Mouse (Mus musculus) forebrain, embryonic 13.5 days (tissue): Measurements from ENCODE around the gene Btn1a1. TPM values are rescaled to one million over a fixed set of nuclear protein-coding genes. Genes with fewer than 3 reads are reported as not detected.

ENCODE experiments used
- ATAC-seq: fragments of 200-750 bp; cut with Nextera tagmentation; 2 replicates; pipeline ENCODE4 v1.8.0; 2017
- H3K27ac ChIP-seq: fragments of 300-500 bp; sonication (generic); 2 replicates; pipeline ENCODE4 v1.5.1; 2015; ENCODE audit warnings: inconsistent platforms, mild to moderate bottlenecking, moderate library complexity
- H3K27me3 ChIP-seq: fragments of 300-500 bp; sonication (generic); 2 replicates; pipeline ENCODE4 v1.6.1; 2015; ENCODE audit warnings: mild to moderate bottlenecking, inconsistent platforms
- H3K36me3 ChIP-seq: fragments of 300-500 bp; sonication (generic); 2 replicates; pipeline ENCODE4 v1.6.1; 2015; ENCODE audit warnings: mild to moderate bottlenecking, inconsistent platforms; ENCODE audit not compliant: poor library complexity, severe bottlenecking
- H3K4me1 ChIP-seq: fragments of 300-500 bp; sonication (generic); 2 replicates; pipeline ENCODE4 v1.6.1; 2015; ENCODE audit warnings: inconsistent platforms
- H3K4me2 ChIP-seq: fragments of 300-500 bp; sonication (generic); 2 replicates; pipeline ENCODE4 v1.6.1; 2015; ENCODE audit warnings: inconsistent platforms, mild to moderate bottlenecking, moderate library complexity
- H3K4me3 ChIP-seq: fragments of 300-500 bp; sonication (generic); 2 replicates; pipeline ENCODE4 v1.5.1; 2015; ENCODE audit warnings: mild to moderate bottlenecking, inconsistent platforms
- H3K9ac ChIP-seq: fragments of 300-500 bp; sonication (generic); 2 replicates; pipeline ENCODE4 v1.6.1; 2015; ENCODE audit warnings: mild to moderate bottlenecking, inconsistent platforms
- H3K9me3 ChIP-seq: fragments of 300-500 bp; sonication (generic); replicated peaks from 2 replicates; pipeline ENCODE4 v1.6.1; 2016; ENCODE audit warnings: inconsistent platforms
- WGBS: fragments of 180-500 bp; shearing (Covaris S2); methylation state at CpG from one replicate; pipeline ENCODE4 v1.1.7; 2015; 5-methylcytosine and 5-hydroxymethylcytosine counted together
- polyA plus RNA-seq: library from polyadenylated mRNA; unstranded; fragments of >200 nt; fragmentation: Nextera tagmentation; extraction: Ambion mirVana; gene quantifications from 2 replicates; pipeline ENCODE4 v1.2.1, GENCODE M21; 2015

Btn1a1 gene
- polyA plus RNA-seq, 1 experiment from 2014 or later: not detected

DNA sequence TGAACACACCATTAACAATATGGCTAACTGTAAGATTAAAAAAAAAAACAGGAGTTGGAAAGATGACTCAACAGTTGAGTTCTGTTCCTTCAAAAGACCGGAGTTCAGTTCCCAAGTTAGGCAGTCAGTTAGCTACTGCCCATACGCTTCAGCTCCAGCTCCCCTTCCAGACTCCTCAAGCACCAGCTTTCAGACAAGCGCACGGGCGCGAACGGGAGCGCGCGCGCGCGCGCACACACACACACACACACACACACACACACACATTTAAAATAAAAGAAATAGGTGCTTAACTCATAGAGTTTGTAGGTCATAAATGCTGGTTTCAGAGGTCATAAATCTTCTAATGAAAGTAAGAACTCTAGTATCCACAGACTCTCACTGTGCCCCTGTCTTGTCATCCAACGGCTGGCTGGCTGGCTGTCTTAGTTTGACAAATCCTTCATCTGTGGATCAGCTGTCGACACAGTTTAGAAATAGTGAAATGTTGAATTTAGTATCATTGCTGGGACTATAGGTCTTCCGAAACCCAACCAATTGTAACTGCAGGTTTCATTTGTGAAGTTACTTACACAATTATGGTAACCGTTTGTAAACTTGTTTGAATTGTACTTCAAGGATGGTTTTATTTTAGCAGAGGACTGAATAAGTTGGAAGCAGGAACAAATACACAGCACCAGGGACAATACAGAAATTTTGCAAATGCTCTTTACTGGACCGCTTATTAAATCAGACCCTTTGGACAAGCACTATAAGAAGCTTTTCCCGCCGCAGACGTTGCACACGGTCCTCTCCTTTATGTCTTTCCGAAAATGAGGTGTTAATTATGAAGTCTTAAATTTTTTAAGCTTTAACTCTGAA is 16.2 kb downstream of the Btn1a1 start:
- H3K36me3 ChIP-seq: no peaks in the 10 kb centered on the region
- peaks cover 10% of the 10 kb centered on the region for H3K4me1 ChIP-seq
- H3K4me2 ChIP-seq: peak overlapping the region; percentile 69
- no peak for ATAC-seq
- H3K4me3 ChIP-seq: peak overlapping the region; percentile 50
- WGBS: under 1% methylated on average over 24 of the region's 24 CpGs
- no peaks in the 10 kb centered on the region for H3K9me3 ChIP-seq
- H3K27ac ChIP-seq: no peak overlapping the region; the same call in 1 of the 2 replicates
- H3K27me3 ChIP-seq: no peaks in the 10 kb centered on the region
- H3K9ac ChIP-seq: peak overlapping the region; percentile 59

DNA sequence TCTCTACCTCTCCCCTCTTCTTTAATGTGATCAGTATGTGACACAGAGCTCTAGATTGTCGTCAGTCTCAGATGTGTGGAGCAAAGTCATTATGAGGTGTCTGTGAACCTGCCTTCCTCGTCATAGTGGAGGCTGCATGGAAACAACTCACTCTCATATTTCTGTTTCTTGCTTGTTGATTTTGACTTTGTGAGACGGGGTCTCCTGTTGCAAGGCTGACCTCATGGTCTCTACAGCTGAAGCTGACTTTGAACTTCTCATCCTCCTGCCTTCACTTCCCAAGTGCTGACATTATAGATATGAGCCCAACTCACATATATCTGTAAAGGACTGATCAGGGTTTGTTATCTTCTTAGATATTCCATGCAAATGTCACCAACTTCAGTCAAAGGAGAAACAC is 16.9 kb downstream of the Btn1a1 start:
- Histone ChIP-seq H3K4me1 (peaks cover 17% of the 10 kb centered on the region), H3K9me3 (no peaks in the 10 kb centered on the region), H3K9ac (peak overlapping the region; percentile 59; the same call in 1 of the 2 replicates), H3K4me2 (peak overlapping the region; percentile 69), H3K27ac (no peak overlapping the region), H3K36me3 (no peaks in the 10 kb centered on the region), H3K4me3 (peak overlapping the region; percentile 50), H3K27me3 (no peaks in the 10 kb centered on the region)
- WGBS: 61% methylated on average over 3 of the region's 3 CpGs
- no peak for ATAC-seq

DNA sequence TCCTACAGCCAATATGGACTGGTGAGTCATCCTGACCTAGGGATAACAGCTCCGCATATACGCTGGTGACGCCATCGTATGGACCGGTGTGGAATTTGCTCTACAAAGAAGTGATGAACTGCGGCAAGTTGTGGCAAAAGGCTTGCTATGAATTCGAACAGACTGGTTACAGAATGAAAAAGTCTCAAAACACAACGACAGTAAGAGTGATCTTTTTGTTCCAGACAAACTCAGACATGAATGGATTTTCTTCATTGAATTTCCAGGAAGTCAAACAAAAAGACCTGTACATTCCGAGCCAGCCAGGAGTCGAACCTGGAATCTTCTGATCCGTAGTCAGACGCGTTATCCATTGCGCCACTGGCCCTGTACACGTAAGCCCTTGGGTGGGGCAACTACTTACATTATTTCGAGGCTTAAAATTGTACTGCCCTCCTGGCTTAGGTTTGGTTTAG is 19.2 kb downstream of the Btn1a1 start:
- H3K4me2 ChIP-seq: peak overlapping the region; percentile 70
- H3K36me3 ChIP-seq: no peaks in the 10 kb centered on the region
- no peaks in the 10 kb centered on the region for H3K27me3 ChIP-seq
- under 1% methylated on average over 16 of the region's 16 CpGs for WGBS
- peak; percentile 72 for ATAC-seq
- peaks cover 18% of the 10 kb centered on the region for H3K4me1 ChIP-seq
- peak overlapping the region; percentile 98 for H3K27ac ChIP-seq
- peak overlapping the region; percentile 67 for H3K4me3 ChIP-seq
- H3K9ac ChIP-seq: peak overlapping the region; percentile 61
- H3K9me3 ChIP-seq: no peaks in the 10 kb centered on the region

DNA sequence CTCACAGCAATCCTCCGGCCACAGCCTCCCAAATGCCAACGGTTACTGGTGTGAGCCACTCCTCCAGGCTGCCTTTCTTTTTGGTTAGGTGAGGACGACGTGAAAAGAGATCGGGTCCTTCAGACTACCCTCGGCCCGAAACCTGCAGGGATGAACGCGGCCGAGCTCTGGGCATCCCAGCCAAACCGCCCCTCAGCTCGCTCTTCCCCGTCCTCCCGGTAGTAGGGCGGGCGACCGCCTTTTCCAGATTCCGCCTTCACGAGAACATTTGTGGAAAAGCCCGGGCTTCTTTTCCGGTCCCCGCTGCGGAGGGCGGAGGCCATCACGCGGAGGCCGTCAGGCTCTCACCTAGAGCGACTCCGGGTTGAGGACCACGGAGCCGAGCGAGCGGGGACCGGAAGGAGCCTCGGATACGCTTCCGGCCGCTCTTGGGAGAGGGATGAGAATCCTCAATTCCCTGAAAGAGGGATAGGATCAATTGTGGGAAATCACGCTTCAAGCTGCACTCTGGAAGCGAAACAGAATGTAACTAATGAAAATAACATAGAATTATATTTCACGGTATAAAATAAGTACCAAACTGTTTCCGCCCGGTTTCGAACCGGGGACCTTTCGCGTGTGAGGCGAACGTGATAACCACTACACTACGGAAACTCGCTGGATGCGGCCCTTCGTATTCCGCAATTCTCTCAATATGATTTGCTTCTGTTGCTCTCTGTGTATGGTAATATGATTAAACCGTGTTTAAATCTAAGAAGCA is 20.0 kb downstream of the Btn1a1 start:
- Histone ChIP-seq H3K4me1 (peaks cover 18% of the 10 kb centered on the region), H3K9me3 (no peaks in the 10 kb centered on the region), H3K4me2 (peak overlapping the region; percentile 70), H3K27ac (peak overlapping the region; percentile 98), H3K4me3 (peak overlapping the region; percentile 67), H3K27me3 (no peaks in the 10 kb centered on the region), H3K36me3 (no peaks in the 10 kb centered on the region), H3K9ac (peak overlapping the region; percentile 86)
- WGBS: under 1% methylated on average over 55 of the region's 55 CpGs
- ATAC-seq: peak; percentile 92

DNA sequence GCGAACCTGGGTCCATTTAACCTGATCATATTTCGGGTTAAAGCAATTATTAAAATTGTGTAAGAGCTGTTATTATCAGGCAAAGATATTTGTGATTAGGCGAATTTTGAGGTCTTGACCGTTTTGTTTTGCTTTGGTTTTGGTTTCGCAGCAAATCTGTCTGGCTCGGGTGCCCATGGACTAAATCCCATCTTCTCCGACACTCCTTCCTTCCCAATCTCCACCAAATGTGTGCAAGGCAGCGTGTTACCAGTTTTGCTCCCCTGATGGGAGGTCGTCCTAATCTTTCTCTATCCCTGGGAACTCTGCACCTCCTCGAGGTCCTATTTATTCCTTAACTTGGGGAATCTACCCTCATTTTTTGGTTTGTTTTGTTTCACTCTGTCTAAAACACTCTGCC is 20.5 kb downstream of the Btn1a1 start:
- H3K4me2 ChIP-seq: peak overlapping the region; percentile 70
- peaks cover 18% of the 10 kb centered on the region for H3K4me1 ChIP-seq
- no peaks in the 10 kb centered on the region for H3K9me3 ChIP-seq
- 2% methylated on average over 10 of the region's 10 CpGs for WGBS
- H3K4me3 ChIP-seq: peak overlapping the region; percentile 67
- no peak for ATAC-seq
- H3K36me3 ChIP-seq: no peaks in the 10 kb centered on the region
- H3K27me3 ChIP-seq: no peaks in the 10 kb centered on the region
- H3K27ac ChIP-seq: peak overlapping the region; percentile 98
- H3K9ac ChIP-seq: peak overlapping the region; percentile 86

DNA sequence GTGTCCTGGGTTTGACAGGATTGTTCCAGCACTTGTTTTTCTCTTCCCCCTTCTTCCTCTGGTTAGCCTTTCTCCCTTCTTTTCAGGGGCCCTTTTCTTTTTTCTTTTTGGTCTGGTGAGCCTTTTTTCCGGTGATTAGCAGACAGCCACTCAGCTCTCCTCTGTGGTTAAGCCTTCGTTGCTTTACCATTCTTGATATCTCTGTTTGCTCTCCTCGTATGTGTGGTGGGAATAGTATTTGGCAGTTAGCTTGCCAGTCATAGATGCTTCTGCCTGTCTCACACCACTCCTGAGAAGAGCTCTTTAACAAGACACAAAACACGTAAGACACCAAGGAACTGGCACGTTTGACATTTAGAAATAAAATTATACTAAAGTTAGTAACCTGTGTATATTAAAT is 21.2 kb downstream of the Btn1a1 start:
- Histone ChIP-seq H3K4me1 (peaks cover 18% of the 10 kb centered on the region), H3K27me3 (no peaks in the 10 kb centered on the region), H3K36me3 (no peaks in the 10 kb centered on the region), H3K27ac (peak overlapping the region; percentile 25; the same call in 1 of the 2 replicates), H3K9ac (peak overlapping the region; percentile 86), H3K4me3 (peak overlapping the region; percentile 67; the same call in 1 of the 2 replicates), H3K9me3 (no peaks in the 10 kb centered on the region), H3K4me2 (peak overlapping the region; percentile 70)
- ATAC-seq: no peak
- 37% methylated on average over 5 of the region's 5 CpGs for WGBS

DNA sequence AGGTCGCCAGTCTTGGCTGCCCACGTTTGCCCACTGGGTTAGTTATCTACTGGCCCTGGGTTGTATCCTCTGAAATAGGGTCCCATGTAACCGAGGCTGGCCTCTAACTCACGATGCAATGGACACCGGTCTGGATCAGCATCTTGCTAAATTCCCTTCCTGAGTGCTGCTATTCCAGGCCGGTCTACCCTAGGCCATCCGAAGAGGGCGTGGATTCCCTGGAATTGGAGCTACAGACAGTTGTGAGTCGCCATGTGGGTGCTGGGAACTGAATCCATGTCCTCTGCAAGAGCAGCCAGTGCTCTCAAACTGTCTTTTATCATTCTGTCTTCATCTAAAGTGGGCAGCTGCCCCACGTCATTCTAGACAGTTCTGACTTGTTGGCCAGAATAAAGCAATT is 25.8 kb downstream of the Btn1a1 start:
- H3K4me3 ChIP-seq: no peak overlapping the region
- no peak overlapping the region for H3K4me2 ChIP-seq
- peaks cover 16% of the 10 kb centered on the region for H3K4me1 ChIP-seq
- no peaks in the 10 kb centered on the region for H3K36me3 ChIP-seq
- no peaks in the 10 kb centered on the region for H3K9me3 ChIP-seq
- 63% methylated on average over 10 of the region's 10 CpGs for WGBS
- ATAC-seq: no peak
- H3K27me3 ChIP-seq: no peaks in the 10 kb centered on the region
- H3K9ac ChIP-seq: no peak overlapping the region
- H3K27ac ChIP-seq: no peak overlapping the region; the same call in 1 of the 2 replicates

DNA sequence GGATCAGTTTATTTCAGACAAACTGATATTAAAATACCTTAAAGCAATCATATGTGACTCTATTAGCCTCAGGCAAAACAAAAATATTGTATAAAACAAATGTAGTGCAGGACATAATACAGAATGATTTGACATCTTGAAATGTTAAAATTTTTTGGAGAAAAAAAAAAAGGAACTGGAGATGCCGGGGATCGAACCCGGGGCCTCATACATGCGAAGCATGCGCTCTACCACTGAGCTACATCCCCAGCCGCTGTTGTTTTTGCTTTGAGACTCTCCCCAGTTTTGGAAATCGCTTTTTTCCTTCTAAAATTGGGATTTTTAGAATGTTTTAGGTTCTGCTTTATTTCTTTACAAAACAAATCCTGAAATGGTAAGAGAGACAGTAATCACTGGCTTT is 27.2 kb downstream of the Btn1a1 start:
- Histone ChIP-seq H3K27me3 (0 out of 2 replicates have a peak, but pooled peaks cover 3% of the 10 kb centered on the region), H3K9me3 (no peaks in the 10 kb centered on the region), H3K4me1 (peaks cover 13% of the 10 kb centered on the region), H3K4me3 (peak overlapping the region; percentile 55), H3K9ac (no peak overlapping the region; the same call in 1 of the 2 replicates), H3K27ac (no peak overlapping the region), H3K4me2 (peak overlapping the region; percentile 72), H3K36me3 (no peaks in the 10 kb centered on the region)
- under 1% methylated on average over 7 of the region's 7 CpGs for WGBS
- peak; percentile 59 for ATAC-seq

DNA sequence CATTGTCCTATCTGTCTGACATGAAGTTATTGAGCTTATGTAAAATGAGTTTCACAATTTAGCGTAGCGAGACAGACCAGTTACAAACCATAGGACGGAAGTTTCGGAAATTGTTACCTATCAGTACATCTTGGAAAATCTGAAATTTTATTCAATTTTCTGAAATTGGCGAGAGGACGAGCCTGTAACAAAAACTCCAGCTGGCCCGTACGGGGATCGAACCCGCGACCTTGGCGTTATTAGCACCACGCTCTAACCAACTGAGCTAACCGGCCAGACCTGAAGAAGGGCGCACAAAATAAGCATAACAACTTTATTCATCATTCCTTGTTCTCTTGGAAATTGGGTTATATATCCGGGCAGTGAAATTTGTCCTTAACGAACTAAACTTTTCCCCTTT is 27.8 kb downstream of the Btn1a1 start:
- 0% methylated on average over 17 of the region's 17 CpGs for WGBS
- peaks cover 13% of the 10 kb centered on the region for H3K4me1 ChIP-seq
- peak overlapping the region; percentile 72 for H3K4me2 ChIP-seq
- H3K9ac ChIP-seq: peak overlapping the region; percentile 72
- peak; percentile 91 for ATAC-seq
- H3K27ac ChIP-seq: peak overlapping the region; percentile 54; the same call in 1 of the 2 replicates
- no peaks in the 10 kb centered on the region for H3K36me3 ChIP-seq
- no peaks in the 10 kb centered on the region for H3K9me3 ChIP-seq
- peak overlapping the region; percentile 55 for H3K4me3 ChIP-seq
- 0 out of 2 replicates have a peak, but pooled peaks cover 3% of the 10 kb centered on the region for H3K27me3 ChIP-seq

DNA sequence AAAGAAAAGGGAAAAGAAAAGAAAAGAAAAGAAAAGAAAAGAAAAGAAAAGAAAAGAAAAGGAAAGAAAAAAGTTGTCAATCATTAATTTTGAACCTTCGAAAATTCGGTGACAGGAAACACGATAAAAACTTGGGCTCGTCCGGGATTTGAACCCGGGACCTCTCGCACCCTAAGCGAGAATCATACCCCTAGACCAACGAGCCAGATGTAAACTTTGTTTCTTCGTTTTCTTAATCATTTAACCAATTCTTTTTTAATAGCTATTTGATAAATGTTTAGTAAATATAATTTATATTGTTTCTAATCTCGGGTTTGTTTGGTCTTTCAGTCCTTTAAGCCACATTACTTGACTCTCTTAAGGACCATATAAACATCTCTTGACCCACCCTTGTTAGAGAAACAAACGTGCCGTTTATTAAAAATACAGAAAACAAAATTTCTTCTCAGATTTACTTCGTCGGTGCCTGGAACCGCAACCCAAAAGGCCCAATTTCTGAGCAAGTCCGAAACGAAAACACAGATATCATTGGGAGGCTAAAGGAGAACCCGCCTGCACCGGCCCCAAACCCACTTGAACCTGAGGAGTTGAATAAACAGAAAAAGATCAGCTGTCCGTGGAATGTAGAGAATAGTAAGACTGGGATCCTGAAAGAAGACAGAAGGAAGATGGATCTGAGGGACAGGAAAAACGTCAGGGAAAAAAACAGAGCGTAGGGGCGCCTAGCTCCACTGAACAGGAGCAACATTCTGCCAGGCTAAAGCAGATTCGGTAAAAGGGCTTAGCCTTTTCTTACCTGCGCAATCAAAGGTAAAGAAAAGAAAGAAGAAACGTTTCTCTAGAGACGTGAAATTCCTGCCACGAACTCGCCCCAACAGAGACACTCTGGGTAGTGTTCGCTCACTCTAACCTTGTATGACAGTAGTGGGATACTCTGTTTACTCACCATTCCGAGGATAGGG is 28.6 kb downstream of the Btn1a1 start:
- H3K9ac ChIP-seq: peak overlapping the region; percentile 72
- peak overlapping the region; percentile 72 for H3K4me2 ChIP-seq
- H3K27ac ChIP-seq: peak overlapping the region; percentile 54
- under 1% methylated on average over 32 of the region's 32 CpGs for WGBS
- H3K9me3 ChIP-seq: no peaks in the 10 kb centered on the region
- H3K27me3 ChIP-seq: 0 out of 2 replicates have a peak, but pooled peaks cover 3% of the 10 kb centered on the region
- peak overlapping the region; percentile 55 for H3K4me3 ChIP-seq
- H3K4me1 ChIP-seq: peaks cover 13% of the 10 kb centered on the region
- no peaks in the 10 kb centered on the region for H3K36me3 ChIP-seq
- ATAC-seq: peak; percentile 43

DNA sequence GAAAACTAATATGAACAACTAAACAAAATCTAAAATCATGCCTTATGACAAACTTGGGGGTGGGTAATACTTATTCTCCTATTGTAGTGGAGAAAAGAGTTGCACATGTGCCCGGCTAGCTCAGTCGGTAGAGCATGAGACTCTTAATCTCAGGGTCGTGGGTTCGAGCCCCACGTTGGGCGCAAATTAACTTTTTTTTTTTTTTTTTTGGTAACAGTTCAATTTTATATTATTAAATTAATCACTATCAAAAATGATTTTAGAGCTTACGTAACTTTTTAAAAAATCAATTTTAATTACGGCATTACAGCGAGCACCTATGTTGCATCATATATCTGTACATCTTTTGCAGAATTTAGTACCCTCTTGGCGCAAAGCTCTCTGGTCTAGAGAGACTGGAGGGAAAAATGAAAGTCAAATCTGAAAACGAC is 29.5 kb downstream of the Btn1a1 start:
- no peak overlapping the region for H3K9ac ChIP-seq
- H3K4me2 ChIP-seq: peak overlapping the region; percentile 63
- no peak for ATAC-seq
- 0 out of 2 replicates have a peak, but pooled peaks cover 3% of the 10 kb centered on the region for H3K27me3 ChIP-seq
- H3K36me3 ChIP-seq: no peaks in the 10 kb centered on the region
- peak overlapping the region; percentile 41 for H3K4me3 ChIP-seq
- peaks cover 13% of the 10 kb centered on the region for H3K4me1 ChIP-seq
- under 1% methylated on average over 11 of the region's 11 CpGs for WGBS
- no peaks in the 10 kb centered on the region for H3K9me3 ChIP-seq
- H3K27ac ChIP-seq: no peak overlapping the region
